Comparison of ENCODE assay signal across 23 mouse cellular contexts in the genomic region with DNA sequence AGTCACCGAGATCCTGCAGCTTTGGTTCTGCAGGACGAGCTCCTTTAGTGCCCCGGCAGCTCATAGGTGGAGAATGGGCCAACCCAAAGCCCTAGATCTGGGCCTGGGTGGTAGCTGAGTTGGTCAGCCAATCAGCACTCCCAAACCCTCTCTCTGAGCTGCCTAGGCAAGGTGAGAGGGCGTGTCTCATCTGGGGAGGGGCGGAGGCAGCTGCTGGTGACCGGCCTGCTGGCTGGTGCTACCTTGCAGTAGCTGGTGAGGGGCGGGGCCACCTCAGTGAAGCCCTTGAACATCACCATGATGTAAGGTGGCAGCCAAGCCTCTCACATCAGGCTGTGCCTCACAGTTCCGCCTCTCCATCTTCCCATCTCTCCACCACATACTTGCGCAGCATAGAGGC. TPM values are rescaled to one million over a fixed set of nuclear protein-coding genes. Genes with fewer than 3 reads are reported as not detected.
DNase-seq lines count a peak whose midpoint lies in the region; ATAC-seq and TF ChIP-seq lines count a peak whose summit lies in the region.
"Had no signal": no experiment of that assay in that cellular context is flagged by ENCODE, and none has a peak within 500 bp of the region (broad histone marks: within the 10 kb centered on the region; RNA-seq: fewer than 3 reads in every experiment).

No protein-coding gene starts in this region.

- WGBS in lung, embryonic 14.5 days = 56% methylated on average over 9 of the region's 9 CpGs
- WGBS in lung, postnatal 0 days = 57% methylated on average over 9 of the region's 9 CpGs
- WGBS in intestine, embryonic 15.5 days = 66% methylated on average over 9 of the region's 9 CpGs

- no peaks in the 10 kb centered on the region for H3K27me3 ChIP-seq in lung, embryonic 14.5 days (ENCODE audit: insufficient read depth, low read length)
- no peaks in the 10 kb centered on the region for H3K27me3 ChIP-seq in lung, postnatal 0 days (replicated peaks; ENCODE audit: insufficient read depth, low read length)
- no peaks in the 10 kb centered on the region for H3K27me3 ChIP-seq in intestine, embryonic 15.5 days (replicated peaks)
- H3K27me3 ChIP-seq: limb, embryonic 15.5 days; midbrain, embryonic 15.5 days had no signal

- no peak overlapping the region for H3K4me3 ChIP-seq in lung, embryonic 14.5 days (ENCODE audit: low read depth, low read length)
- no peak overlapping the region for H3K4me3 ChIP-seq in lung, postnatal 0 days (ENCODE audit: low read depth, low read length)
- no peak overlapping the region for H3K4me3 ChIP-seq in intestine, embryonic 15.5 days (replicated peaks)
- H3K4me3 ChIP-seq: limb, embryonic 15.5 days; midbrain, embryonic 15.5 days had no signal

- H3K9ac ChIP-seq in lung, embryonic 14.5 days = no peak overlapping the region
- H3K9ac ChIP-seq in lung, postnatal 0 days (replicated peaks; ENCODE audit: low read depth) = no peak overlapping the region
- no peak overlapping the region for H3K9ac ChIP-seq in intestine, embryonic 15.5 days
- H3K9ac ChIP-seq: limb, embryonic 15.5 days; midbrain, embryonic 15.5 days had no signal

- ATAC-seq in lung, embryonic 14.5 days (ENCODE audit: insufficient read depth) = peak; percentile 60; the same call in 1 of the 2 replicates
- no peak for ATAC-seq in lung, postnatal 0 days
- peak; percentile 44 for ATAC-seq in intestine, embryonic 15.5 days
- ATAC-seq: forebrain, embryonic 16.5 days; hindbrain, postnatal 0 days; midbrain, embryonic 15.5 days had no signal

- no peak overlapping the region for H3K4me2 ChIP-seq in lung, embryonic 14.5 days
- no peak overlapping the region for H3K4me2 ChIP-seq in lung, postnatal 0 days (replicated peaks; ENCODE audit: low read depth, low read length)
- no peak overlapping the region for H3K4me2 ChIP-seq in intestine, embryonic 15.5 days (replicated peaks)
- H3K4me2 ChIP-seq: limb, embryonic 15.5 days; midbrain, embryonic 15.5 days had no signal

- H3K36me3 ChIP-seq in lung, embryonic 14.5 days (ENCODE audit: insufficient read depth) = no peaks in the 10 kb centered on the region
- H3K36me3 ChIP-seq in lung, postnatal 0 days (ENCODE audit: insufficient read depth, low read length) = no peaks in the 10 kb centered on the region
- H3K36me3 ChIP-seq in intestine, embryonic 15.5 days = no peaks in the 10 kb centered on the region
- H3K36me3 ChIP-seq: G1E; limb, embryonic 15.5 days; midbrain, embryonic 15.5 days had no signal

- no peaks in the 10 kb centered on the region for H3K4me1 ChIP-seq in lung, embryonic 14.5 days (ENCODE audit: insufficient read depth)
- no peaks in the 10 kb centered on the region for H3K4me1 ChIP-seq in lung, postnatal 0 days (ENCODE audit: insufficient read depth, low read depth, low read length)
- H3K4me1 ChIP-seq in intestine, embryonic 15.5 days (replicated peaks) = no peaks in the 10 kb centered on the region
- H3K4me1 ChIP-seq: midbrain, embryonic 15.5 days had no signal

- no peak overlapping the region for H3K27ac ChIP-seq in lung, embryonic 14.5 days (ENCODE audit: low read depth)
- no peak overlapping the region for H3K27ac ChIP-seq in lung, postnatal 0 days (ENCODE audit: low read length)
- H3K27ac ChIP-seq in intestine, embryonic 15.5 days = no peak overlapping the region
- H3K27ac ChIP-seq: hindbrain, postnatal 0 days; limb, embryonic 15.5 days; midbrain, embryonic 15.5 days had no signal

- TF ChIP-seq CTCF in lung, embryonic 14.5 days (IDR thresholded peaks at IDR 0.05; ENCODE audit: low read depth) = no peak
- no peak for TF ChIP-seq CTCF in lung, postnatal 0 days (IDR thresholded peaks at IDR 0.05)

- TF ChIP-seq EP300 in lung, postnatal 0 days (IDR thresholded peaks at IDR 0.05) = no peak

- DNase-seq in lung, embryonic 14.5 days = no peak
- DNase-seq in lung, postnatal 0 days (ENCODE audit: low spot score) = no peak
- DNase-seq in kidney, postnatal 10 days = peak; percentile 78
- DNase-seq in testis, postnatal 14 days (ENCODE audit: low spot score) = peak; percentile 60
- no peak for DNase-seq in adrenal gland, postnatal 4 days (ENCODE audit: low spot score in 2 of 2)
- no peak for DNase-seq in layer of hippocampus, postnatal 14 days (ENCODE audit: low spot score in 2 of 2)
- DNase-seq in retina, embryonic 14.5 days (ENCODE audit: low spot score) = no peak
- DNase-seq: adrenal gland, postnatal 14 days; B cell, adult 2 months; cerebellum, adult 9-10 months; embryo, embryonic 11 days; heart, adult 11 months; heart, postnatal 10 days; layer of hippocampus, adult 9-11 months; lung, adult 2 months; right cerebral cortex, postnatal 25 days had no signal

- H3K9me3 ChIP-seq in lung, embryonic 14.5 days (ENCODE audit: low read depth, low read length) = no peaks in the 10 kb centered on the region
- H3K9me3 ChIP-seq in lung, postnatal 0 days (ENCODE audit: low read length) = no peaks in the 10 kb centered on the region
- H3K9me3 ChIP-seq in intestine, embryonic 15.5 days = no peaks in the 10 kb centered on the region
- H3K9me3 ChIP-seq: limb, embryonic 15.5 days; midbrain, embryonic 15.5 days had no signal

RNA-seq across cellular contexts. Expression of a gene that starts 29.2 kb away (rescaled TPM):
- polyA plus RNA-seq in lung, embryonic 14.5 days (2014; fragmentation: Nextera tagmentation; extraction: Ambion mirVana) = 26.4 and 27.9 TPM in 2 replicates
- polyA plus RNA-seq in lung, postnatal 0 days (2015; fragmentation: Nextera tagmentation; extraction: Ambion mirVana) = 17.3 and 18.2 TPM in 2 replicates
- 16.4 and 19.3 TPM in 2 replicates for polyA plus RNA-seq in intestine, embryonic 15.5 days (2015; fragmentation: Nextera tagmentation; extraction: Ambion mirVana)
- total RNA-seq in adrenal gland, postnatal 4 days (2021) = 10 to 100 TPM; 33.7 to 53.9 TPM
- total RNA-seq in layer of hippocampus, postnatal 14 days (2021) = 1 to 10 TPM; 5.0 to 5.7 TPM
- total RNA-seq: megakaryocyte, adult 5-6 weeks had no signal
- polyA plus RNA-seq: G1E had no signal

Comparison
In these comparisons a context has a peak if more than half of its experiments do, and no peak if none do; other contexts are left out.
1. DNase-seq: peak in kidney, postnatal 10 days (single experiment) and testis, postnatal 14 days (single experiment); none in lung, embryonic 14.5 days (single experiment), lung, postnatal 0 days (single experiment), adrenal gland, postnatal 4 days (0 of 2), layer of hippocampus, postnatal 14 days (0 of 2) and retina, embryonic 14.5 days (single experiment).